Mouse (Mus musculus): ENCODE measurements around the gene Gmeb2.

The Gmeb2 gene

DNA sequence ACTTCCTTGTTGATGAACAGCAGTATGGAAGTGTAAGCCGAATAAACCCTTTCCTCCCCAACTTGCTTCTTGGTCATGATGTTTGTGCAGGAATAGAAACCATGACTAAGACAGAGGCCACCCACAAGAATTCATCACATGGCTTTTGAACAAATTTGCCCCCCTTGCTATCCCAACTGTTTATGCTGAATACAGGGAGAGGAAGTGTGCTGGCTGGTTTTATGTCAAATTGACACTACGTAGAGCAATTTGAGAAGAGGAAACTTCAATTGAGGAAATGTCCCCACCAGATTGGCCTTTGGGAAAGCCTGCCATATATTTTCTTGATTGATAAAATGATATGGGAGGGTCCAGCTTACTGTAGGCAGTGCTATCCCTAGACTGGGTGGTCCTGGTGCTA is 14.0 kb downstream of the Gmeb2 start:
- DNase-seq, result no peak

DNA sequence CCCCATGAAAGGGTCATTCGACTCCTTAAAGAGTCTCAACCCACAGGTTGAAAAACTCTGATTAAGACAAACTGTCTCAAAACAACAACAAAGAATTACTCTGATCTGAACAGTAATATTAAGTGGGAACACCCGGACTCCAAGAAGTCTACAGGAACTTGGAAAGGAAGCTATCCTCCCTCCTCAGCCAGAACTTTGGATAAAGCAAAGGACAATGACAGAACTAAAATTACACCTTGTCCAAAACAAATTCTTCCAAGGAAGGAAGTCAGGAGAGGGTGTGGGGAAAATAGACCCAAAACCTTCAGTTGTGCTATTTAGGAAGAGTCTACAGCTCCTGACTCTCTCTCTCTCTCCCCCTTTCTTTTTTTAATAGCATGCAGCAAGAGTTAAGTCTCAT is 15.7 kb downstream of the Gmeb2 start:
- DNase-seq, result no peak

DNA sequence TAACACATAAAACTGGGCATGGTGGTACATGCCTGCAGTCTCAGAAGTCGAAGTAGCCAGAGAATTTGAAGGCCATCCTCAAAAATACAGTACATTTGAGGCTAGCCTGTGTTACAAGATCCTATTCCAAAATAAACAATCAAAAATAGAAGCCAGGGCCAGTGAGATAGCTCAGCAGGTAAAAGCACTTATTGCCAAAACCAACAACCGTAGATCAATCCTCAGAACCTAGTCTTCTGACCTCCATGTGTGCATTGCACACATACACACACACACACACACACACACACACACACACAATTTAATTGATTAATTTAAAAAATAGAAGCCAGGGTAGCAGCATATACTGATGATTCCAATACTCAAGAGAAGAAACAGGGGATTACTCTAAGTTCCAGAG is 21.0 kb downstream of the Gmeb2 start:
- no peak for DNase-seq

DNA sequence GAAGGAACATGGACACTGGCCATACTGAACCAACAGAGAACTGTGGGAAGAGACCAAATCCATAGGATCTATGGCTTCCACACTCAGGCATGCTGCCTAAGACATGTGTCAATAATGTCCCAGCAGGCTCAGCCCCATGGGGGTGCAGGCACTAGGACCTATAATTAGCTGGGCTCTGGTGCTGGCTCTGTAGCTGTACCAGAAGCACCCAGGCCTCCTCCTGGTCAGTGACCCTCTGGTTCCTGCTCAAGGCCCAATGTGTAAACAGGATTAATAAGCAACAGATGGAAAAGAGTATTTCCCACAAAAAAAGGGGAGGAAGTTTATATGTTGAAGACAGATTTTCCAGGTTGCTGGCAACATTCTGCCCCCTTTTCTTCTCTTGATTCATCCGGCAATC is 34.6 kb downstream of the Gmeb2 start:
- DNase-seq, result no peak

DNA sequence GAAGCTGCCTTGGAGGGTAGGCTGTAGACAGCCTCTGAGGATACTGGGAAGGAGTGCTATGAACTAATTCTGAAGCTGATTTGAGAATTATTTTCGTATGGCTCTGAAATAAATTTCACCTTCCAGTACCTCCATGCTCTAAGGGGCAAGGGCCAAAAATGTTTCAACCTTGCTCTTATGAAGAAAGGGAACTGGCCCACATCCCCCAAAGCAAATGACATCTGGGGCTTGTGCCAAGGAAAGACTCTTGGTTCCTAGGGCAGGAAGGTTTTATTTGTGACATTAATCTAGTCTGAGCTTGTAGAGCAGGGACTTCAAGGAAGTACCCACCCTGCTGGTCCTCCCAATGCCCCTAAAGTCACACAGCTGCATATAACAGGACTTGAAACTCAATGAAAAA is 36.0 kb downstream of the Gmeb2 start:
- DNase-seq, result no peak

DNA sequence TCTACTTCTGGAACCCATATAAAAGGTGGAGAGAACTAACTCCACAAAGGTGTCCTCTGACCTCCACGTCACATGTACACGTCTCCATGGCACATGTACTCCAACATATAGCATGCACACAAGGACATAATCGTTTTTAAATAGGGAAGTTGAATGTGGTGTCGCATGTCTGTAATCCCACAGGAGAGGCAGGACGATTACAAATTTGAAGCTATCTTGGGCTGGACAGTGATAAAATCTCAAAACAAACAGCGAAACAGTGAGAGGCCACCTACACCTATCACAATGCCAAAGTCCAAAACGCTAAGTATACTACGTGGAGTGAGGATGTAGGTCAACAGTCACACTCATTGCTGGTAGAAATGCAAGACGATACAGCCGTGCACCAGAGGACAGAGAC is 38.6 kb downstream of the Gmeb2 start:
- no peak for DNase-seq

DNA sequence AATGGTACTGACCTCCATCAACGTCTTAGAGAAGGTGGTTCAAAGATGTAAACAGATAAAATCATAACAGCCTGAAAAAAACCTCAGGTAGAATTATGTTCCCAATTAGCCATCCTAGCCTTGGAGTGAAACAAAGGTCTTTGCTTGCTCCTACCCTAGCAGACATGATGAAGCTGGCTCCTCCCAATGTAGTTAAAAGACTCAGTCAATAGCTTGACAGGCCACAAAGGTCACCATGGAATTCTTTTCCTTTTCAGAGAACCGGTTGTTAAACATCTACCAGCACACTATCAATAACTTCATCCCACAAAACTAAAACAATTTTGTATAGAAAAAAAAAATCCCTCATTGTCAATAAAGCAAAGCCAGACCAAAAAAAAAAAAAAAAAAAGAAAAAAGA is 42.8 kb downstream of the Gmeb2 start:
- DNase-seq, result no peak

DNA sequence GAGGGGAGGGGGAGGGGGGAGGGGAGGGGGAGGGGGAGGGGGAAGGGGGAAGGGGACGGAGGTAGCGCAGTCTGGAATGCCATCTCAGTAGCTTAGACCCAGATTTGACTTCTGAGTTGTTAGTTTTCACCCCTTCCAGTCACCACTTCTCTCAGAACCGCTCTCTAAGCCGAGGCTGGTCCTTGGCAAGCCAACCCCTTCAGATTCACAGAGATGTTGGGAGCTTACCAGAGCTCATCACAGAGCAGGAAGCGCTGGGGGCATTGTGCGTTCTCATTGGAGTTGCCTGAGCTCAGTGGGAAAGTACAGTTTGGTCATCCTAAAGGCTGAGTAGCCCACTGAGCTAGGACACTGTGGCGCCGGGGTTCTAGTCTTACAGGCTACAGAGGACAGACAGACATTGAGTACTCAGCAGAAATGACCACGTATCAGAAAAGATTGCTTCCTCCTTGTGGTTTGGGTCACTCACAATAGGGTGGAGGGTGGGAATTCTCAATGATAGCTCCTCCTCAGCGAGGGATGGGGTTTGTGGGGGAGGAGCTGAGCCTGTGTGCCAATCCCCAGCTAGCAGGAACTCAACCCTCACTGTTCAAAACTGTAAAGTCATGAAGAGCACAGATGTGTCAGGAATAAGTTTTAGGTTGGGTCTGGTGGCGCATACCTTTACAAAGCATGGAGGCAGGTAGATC is 44.0 kb downstream of the Gmeb2 start:
- DNase-seq, result no peak

DNA sequence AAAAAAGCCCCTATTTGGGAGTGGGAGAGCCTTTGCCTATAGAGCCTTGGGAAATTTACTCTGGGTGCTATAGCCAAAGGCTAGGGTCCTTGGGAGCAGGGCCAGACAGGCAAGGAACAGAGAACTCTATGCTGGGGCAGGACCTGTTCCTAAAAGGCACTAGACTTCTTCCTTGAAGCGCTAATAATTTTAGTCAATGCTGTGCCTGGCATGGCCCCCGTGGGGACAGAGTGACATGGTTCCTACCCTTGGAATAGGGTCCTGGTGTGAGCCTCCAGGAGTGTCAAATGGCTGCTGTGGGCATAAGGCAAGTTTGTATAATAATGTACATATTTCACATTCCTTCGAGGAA is 45.5 kb downstream of the Gmeb2 start:
- DNase-seq, result no peak

DNA sequence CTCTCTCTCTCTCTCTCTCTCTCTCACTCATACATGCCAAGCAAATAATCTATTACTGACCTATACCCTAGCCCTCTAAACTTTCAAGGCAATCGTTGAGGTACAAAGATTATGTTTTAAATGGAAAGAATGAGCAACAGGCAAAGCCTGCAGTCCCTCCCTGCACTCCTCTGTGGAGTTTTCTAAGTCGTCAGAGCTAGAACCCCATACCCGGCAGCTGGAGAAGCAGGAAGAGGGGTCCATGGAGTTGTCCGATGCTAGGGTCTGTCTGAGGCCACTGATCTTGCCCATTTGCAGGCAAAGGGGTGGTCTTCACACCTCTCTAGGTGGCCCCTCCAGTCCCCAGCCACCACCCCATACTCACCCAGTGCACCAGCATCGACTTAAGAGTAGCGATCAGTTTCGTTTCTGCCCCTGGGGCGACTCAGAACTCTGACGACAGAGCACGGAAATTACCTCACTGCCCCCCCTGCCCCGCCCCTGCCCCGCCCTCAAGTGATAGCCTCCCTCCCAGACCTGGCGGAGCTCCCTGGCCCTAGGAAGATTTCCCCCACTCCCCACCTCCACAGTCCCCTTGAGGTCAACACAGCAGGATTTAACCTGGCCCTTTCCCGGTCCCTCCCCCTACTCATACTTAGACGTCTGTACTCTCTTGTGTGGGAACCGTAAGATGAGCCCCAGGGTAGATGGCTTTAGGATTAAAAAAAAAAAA is 46.1 kb downstream of the Gmeb2 start, which contains the start of gene Helz2:
Helz2 (minus strand) TSS at position 426 of the 712 bp plus-strand sequence.
- no peak for DNase-seq

DNA sequence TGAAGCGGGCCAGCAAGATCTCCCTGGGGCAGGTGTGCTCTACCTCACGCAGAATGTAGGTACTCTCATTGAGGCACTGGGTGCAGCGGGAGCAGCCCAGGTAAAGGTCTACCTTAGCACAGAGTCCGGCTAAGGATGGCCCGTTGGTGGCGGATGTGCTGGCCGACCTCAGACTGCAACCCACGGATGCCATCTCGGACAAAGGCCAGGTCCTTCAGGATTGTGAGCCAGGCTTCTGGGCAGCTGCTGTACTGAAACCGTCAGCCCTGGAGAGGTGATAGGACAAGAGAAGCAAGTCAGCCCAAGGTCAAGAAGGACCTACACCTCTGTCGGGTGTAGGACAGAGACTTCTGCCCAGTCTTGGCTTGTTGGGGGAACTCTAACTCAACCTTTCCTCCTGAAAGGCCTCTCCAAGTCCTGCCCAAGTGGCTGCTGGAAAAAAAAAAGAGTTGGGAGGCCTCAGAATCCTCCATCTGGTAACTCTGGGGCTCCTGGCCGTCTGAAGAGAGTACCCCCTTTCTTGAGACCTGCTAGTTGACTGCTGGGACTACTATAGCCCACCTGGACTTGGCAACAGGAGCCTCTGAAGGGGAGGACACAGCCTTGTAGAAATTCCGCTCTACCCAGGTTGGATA is 46.9 kb downstream of the Gmeb2 start:
- DNase-seq, result no peak

DNA sequence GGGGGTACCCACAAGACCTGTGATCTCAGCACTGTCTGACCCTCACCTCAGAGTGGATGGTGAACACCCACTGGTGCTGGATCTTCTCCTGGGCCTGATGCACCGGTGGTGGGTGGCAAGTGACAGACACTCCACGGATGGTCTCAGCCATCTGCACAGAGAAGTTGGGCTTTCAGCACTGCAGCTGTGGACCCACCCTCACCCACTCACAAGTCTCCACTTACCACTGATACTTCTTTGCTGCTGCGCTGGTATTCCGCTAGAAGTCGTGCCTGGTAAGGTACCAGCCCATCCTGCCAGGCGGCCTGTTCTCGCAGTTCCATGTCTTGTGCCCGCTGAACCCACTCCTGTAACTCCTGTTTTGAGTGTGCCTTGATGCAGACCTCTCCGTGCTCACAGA is 48.6 kb downstream of the Gmeb2 start:
- no peak for DNase-seq

DNA sequence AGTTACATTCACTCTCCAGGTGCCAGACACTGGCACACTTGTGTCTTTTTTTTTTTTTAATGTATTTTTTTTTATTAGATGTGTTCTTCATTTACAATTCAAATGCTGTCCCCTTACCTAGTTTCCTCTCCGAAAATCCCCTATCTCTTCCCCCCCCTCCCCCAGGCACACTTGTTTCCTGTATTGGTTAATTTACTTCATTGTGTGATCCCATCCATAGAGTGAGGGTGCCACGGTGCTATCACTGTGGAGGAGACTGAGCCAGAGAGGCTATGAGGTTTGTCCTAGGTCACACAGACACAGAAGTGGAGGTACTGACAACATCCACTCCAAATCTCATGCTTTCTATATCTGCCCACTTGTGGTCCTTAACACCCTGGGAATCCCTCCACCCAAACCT is 49.0 kb downstream of the Gmeb2 start:
- DNase-seq, result no peak

DNA sequence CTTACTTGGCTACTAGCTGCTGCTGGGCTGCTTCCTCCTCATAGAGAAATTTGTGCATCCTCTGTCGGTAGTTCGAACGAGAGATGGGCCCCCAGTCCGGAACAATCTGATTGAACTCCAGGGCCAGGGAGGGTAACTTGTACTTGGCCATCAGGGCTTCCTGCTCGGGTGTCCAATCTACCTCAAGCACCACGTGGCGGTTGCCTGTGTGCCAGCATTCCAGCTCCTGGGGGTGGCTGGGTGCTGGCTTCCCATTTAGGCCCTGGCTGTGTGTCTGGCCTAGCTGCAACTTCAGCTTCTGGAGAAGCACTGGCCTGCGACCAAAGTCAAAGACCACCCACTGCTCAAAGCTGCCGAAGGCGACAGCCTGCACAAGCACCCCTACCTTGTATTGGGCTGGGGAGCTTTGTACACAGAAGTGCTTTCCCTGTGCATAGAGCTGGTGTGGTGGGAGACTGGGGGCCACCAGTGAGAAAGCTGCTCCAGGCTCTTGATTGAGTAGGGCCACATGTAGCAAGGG is 49.7 kb downstream of the Gmeb2 start:
- DNase-seq, result no peak

DNA sequence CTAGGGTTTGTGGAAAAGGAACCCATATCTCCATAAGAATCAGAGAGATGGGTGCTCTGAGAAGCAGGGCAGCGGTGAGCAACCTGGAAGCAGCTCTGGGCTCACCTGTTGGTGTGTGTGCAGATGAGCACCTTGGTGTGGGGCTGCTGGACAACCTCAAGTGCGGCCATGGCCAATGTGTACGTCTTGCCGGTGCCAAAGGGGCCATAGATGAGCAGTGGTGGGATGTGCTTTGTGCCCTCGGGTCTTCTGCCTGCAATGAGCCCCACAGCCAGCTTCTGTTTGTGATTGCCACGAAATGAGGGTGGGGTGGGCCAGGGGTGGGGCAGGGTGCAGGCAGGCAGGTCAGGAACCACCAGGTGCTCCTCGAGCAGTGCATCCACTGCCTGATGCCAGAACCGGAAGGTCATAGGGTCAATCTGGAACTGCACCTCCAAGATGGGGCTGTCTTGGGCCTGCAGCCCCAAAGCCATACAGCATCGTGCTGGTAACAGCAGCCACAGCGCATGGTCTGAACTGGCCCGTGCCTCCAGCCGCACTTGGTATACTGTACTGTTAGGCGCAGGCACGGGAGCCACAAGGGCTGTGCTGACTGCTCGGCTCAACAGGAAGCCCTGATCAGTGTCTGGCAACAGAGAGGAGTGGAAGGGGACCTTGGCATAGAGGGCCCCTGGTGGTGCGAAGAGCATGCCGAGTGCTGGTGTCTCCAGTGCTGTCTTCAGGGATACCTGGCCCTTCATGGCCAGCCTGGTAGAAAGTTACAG is 50.4 kb downstream of the Gmeb2 start:
- DNase-seq, result no peak

DNA sequence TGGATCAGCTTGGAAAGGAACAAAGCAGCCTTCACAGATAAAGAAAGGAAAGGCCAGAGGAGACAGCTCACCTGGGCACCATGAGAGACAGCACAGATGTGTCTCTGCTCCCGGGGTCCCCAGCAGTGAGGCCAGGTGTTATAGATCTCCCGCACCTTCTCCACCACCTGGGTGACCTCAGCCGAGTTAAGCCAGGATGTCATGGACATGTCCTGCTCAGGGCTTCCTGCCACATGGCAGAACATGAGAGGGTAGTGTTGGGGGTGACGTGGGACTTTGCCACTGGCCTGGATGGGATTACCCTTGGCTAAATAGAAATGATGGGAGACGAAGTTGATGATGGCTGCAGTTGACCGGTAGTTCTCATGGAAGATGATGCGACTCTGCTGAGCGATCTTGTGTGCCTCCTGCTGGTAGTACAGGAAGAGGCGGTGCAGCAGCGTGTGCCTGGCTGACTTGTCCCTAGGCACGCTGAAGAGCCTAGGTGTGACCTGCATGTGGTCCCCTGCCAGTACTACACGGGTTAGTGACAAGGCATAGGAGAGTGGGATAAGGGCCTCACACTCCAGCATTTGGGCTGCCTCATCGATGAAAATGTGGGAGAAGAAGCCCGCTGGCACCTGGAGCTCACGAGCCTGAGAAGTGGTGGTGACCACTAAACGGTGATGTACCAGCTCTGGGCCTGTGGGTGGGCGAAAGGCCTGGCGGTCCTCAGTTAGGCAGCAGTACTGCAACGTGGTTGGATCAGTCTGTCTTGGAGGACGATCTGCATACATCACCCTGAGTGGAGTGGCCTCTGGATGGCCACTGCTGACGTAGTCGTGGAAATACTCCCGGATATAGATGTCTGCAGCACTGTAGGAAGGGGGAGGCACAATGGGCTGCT is 51.9 kb downstream of the Gmeb2 start:
- DNase-seq, result no peak

DNA sequence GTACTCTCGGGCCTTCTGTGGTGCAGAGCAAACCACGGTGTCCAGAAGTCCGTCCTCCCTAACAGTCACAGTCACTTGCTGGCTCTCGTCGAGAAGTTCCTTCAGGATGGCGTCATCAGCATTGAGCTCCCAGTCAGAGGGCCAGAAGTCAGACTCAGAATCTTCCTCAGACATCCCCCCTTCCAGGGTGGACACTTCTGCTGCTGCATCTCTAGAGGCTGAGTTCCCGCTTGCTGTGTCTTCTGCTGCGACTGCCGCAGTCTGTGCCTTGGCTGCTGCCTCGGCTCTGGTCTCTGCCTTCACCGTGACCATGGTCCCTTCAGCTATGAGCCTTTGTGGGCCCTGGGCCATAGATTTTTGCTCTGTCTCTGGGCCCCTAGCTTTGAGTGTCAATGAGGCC is 53.2 kb downstream of the Gmeb2 start:
- DNase-seq, result no peak

DNA sequence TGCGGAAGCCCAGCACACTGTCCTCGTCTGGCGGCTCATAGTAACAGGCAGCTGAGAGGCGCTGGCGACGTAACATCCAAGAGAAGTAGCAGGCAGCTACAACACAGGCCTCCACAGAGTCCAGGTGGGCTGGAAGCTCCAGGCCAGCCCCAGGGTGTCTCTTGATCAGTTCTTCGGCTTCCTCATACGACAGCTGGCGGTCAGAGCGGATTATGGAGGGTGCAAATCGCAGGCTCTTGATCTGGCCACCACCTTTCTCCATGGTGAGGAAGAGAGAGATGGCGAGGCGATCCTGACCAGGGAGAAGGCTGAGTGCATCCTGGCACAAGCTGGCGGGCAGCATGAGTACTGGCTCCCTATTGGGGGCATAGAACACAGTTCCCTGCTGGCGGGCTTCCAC is 54.4 kb downstream of the Gmeb2 start:
- no peak for DNase-seq

DNA sequence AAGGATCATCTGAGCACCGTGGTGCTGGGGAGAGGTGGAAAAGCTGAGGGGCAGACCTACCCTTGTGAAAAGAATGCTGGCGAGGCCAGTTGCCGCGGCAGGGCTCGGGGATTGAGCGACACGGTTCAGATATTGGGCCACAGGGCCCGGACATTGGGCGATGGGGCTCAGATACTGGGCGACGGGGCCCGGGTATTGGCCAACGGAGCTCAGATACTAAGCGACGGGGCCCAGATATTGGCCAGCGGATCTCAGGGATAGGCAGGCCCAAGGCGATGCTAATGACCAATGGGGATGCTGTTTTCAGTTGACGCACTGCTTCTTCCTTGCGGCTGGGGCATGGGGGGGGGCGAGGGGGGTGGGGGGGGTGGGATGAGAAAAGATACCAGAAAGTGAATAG is 56.7 kb downstream of the Gmeb2 start:
- DNase-seq, result no peak

DNA sequence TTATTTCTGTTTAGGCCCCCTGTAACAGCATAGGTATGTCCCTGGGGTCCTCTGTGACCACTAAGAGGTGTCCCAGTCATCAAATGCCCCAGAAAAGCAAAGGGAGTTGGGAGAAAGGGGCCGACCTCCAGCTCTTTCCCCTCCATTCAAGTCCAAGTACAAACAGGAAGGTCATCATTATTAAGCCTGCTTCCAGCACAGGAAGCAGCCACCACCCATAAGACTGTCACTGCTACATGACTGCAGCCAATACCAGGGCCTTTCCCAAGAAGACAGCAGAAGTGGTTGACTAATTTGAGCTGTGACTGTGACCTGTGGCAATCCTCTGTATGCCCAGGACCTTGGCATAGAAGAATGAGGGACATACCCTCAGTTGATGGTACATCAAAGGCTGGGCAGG is 59.5 kb downstream of the Gmeb2 start:
- no peak for DNase-seq

DNA sequence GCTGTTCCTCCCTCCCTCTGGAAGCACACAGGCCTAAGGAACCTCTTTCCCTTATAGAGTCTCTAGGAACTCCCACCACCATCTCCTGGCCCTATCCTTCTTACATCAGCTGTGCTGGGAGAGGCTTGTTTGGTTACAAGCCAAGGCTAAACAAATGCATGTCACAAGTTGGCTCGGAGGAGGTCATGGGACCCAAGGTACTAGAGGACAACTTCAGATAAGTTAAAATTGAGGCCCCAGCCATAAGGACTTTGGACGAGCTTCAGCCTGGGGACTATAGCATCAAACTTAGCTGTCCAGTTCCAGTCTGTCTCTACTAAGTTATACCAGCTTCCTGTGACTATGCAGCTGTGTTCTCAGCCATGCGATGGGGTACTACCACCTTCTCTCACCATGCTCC is 60.7 kb downstream of the Gmeb2 start:
- DNase-seq, result no peak

DNA sequence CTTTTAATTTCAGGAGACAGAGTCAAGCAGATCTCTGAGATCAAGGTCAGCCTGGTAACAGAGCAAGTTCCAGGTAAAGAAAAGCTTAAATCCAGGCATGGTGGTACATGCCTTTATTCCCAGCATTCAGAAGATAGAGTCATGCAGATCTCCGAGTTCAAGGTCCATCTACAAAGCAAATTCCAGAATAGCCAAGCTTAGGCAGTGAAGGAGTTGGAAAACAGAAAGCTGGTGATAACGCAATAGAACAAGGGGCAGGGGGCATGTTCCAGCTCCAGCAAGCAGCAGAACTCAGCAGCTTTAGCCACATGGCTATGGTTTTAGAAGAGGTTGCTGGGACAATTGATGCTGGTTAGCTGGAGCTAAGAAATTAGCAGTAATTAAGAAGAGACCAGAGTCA is 62.8 kb downstream of the Gmeb2 start:
- no peak for DNase-seq
